Mouse (Mus musculus): ENCODE measurements around the gene Cfap97.
"Not testable (repeated sequence)": the region's sequence is repeated elsewhere in the genome, so short reads cannot be mapped to it uniquely, and the experiment has no call there.

The Cfap97 gene

GRCm38 (mm10) chr8:46151202-46152062 lies at the start of gene Cfap97:
Gene Cfap97 (plus strand): TSS chr8:46151771.
- DNase-seq (ENCODE audit: low read depth) = no peak

DNA sequence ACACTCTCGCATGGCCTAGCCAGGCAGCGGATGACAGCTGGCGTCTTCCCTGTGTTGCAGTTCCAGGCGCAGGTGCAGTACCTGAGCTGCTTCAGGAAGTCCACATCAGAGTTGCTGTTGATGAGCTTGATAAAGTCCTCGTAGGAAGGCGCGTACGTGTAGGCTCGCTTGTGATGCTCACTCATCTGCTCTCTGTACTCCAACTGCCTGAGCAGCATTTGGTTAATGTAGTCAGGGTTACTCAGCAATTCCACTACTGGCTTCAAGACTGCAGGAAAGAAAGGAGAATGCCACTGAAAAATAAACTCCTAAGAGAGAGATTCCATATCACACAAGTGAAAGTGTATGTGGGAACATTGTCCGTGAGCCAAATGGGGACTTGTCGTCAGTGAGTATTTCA lies 48.1 kb upstream of the Cfap97 start:
- DNase-seq (ENCODE audit: low read depth) = no peak

GRCm38 (mm10) chr8:46107690-46108089 lies 43.9 kb upstream of the Cfap97 start:
- DNase-seq (ENCODE audit: low read depth) = no peak

DNA sequence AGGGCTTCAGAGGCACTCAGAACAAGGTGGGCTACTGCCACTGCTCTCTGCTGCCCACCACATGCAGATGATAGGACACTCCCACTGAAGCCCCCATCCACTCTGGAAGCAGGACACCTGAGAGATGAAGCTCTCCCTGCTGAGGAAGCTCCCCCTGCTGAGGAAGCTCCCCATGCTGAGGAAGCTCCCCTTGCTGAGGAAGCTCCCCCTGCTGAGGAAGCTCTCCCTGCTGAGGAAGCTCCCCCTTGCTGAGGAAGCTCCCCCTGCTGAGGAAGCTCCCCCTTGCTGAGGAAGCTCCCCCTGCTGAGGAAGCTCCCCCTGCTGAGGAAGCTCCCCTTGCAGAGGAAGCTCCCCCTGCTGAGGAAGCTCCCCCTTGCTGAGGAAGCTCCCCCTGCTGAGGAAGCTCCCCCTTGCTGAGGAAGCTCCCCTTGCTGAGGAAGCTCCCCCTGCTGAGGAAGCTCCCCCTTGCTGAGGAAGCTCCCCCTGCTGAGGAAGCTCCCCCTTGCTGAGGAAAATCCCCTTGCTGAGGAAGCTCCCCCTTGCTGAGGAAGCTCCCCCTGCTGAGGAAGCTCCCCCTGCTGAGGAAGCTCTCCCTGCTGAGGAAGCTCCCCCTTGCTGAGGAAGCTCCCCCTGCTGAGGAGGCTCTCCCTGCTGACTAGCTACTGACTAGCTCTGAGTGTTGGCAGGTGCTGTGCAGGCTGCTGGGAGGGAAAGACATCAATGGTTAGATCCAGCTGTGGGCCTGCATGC lies 38.0 kb upstream of the Cfap97 start:
- not testable (repeated sequence) for DNase-seq (ENCODE audit: low read depth)

DNA sequence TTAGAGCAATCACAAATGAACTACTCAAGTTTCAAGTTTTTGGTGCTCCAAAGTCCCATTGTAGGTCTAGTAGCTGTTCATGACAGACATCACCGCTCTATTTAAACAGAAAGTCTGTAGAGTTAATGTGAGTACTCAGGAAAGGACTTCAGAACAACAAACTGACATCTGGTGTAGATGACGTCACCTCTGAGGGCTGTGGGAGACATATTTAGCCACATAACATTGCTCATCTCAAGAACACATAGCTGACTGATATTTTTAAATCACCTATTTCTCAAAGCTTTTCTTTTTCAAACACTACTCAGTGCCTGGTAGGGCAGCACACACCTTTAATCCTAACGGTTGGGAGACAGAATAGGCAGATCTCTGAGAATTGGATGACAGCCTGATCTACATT lies 34.4 kb upstream of the Cfap97 start:
- no peak for DNase-seq (ENCODE audit: low read depth)

GRCm38 (mm10) chr8:46119176-46119575 lies 32.4 kb upstream of the Cfap97 start:
- DNase-seq (ENCODE audit: low read depth) = no peak

DNA sequence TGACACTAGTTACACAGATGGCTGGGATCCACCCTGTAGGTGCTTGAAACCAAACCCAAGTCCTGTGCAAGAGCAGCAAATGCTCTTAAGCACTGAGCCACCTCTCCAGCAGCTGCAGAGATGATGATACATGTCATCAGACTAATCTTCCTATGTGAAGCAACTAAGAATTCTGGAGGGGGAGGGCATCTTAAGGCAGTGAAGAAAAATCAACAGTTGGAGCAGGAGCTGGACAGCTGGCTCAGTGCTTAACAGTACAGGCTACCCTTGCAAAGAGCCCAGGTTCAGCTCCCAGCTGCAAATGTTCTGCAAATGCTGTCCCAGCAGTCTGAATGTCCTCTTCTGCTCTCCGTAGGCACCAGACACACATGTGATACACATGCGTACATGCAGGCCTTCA lies 29.1 kb upstream of the Cfap97 start:
- no peak for DNase-seq (ENCODE audit: low read depth)

GRCm38 (mm10) chr8:46130426-46130825 lies 21.1 kb upstream of the Cfap97 start:
- DNase-seq (ENCODE audit: low read depth) = no peak

- not testable (repeated sequence) for DNase-seq (ENCODE audit: low read depth)
Measured at GRCm38 (mm10) chr8:46135546-46135945, 16.0 kb upstream of the Cfap97 start.

GRCm38 (mm10) chr8:46137336-46137735 lies 14.2 kb upstream of the Cfap97 start:
- DNase-seq (ENCODE audit: low read depth) = no peak

GRCm38 (mm10) chr8:46137843-46138596 lies 13.6 kb upstream of the Cfap97 start:
- DNase-seq (ENCODE audit: low read depth) = no peak

- DNase-seq (ENCODE audit: low read depth) = peak; percentile 54
Measured at GRCm38 (mm10) chr8:46140376-46141120, 11.0 kb upstream of the Cfap97 start.

GRCm38 (mm10) chr8:46141688-46142087 lies 9.9 kb upstream of the Cfap97 start:
- no peak for DNase-seq (ENCODE audit: low read depth)

GRCm38 (mm10) chr8:46142498-46143081 lies 9.0 kb upstream of the Cfap97 start:
- DNase-seq (ENCODE audit: low read depth) = no peak

DNA sequence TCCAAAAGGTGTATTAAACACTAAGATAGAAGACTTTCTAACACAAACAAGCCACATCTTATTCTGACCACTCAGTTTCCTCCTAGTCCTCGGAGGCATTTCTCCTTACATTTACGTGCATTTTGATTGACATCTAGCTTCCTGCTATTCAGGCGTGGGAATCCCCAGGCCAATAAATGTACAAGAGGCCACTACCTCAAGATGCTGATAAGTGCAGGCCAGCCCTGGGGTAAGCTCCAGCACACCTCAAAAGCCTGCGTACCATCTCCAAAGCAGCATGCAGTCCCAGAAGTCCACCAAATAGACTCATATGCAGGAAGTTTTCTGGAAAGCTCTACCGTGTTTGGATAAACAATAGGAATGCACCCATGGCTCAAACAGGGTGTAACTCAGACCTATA lies 8.1 kb upstream of the Cfap97 start:
- DNase-seq (ENCODE audit: low read depth) = no peak

DNA sequence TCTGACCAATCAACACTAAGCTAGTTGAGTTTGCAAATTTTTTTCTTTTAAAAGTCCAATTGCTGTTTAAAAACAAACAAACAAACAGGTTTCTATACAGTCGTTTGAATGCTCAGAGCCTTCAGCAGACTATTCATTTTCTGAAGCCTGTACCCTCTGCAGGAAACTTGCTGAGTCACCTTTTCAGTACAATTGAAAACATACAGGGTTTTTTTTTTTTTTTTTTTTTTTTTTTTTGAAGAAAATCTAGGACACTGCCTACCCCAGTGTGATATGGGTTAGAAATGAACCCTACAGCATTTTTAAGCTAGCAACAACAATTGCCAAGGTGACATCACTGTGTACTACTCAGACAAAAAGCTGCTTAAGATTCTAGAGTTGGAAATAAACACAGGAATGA lies 7.6 kb upstream of the Cfap97 start:
- no peak for DNase-seq (ENCODE audit: low read depth)

- no peak for DNase-seq (ENCODE audit: low read depth)
Measured at GRCm38 (mm10) chr8:46146173-46146572, 5.4 kb upstream of the Cfap97 start.

GRCm38 (mm10) chr8:46149306-46149705 lies 2.3 kb upstream of the Cfap97 start:
- DNase-seq (ENCODE audit: low read depth) = no peak

DNA sequence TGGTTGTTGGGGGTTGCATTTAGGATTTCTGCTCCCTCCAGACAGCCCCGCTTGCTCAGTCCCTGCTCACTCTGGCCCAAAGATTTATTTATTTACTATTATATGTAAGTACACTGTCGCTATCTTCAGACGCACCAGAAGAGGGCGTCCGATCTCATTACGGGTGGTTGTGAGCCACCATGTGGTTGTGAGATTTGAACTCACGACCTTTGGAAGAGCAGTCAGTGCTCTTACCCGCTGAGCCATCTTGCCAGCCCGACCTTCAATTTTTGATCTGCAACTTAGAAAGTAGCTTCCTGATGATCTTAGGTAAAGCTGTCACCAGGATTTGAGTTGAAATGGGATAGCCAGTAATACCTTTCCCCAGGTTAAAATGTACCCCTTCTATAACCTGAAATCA lies 1.8 kb upstream of the Cfap97 start:
- no peak for DNase-seq (ENCODE audit: low read depth)

- no peak for DNase-seq (ENCODE audit: low read depth)
Measured at GRCm38 (mm10) chr8:46152064-46153031, 777 bp downstream of the Cfap97 start, which contains the start of gene Snx25. Gene Snx25 (minus strand): TSS chr8:46152159.
